10 mouse cellular contexts compared by ENCODE assay signal in genomic region chr1:181334329-181335018, GRCm38 (mm10). TPM values are rescaled to one million over a fixed set of nuclear protein-coding genes. Genes with fewer than 3 reads are reported as not detected.
DNase-seq lines count a peak whose midpoint lies in the region; ATAC-seq and TF ChIP-seq lines count a peak whose summit lies in the region.
"Had no signal": no experiment of that assay in that cellular context is flagged by ENCODE, and none has a peak within 500 bp of the region (broad histone marks: within the 10 kb centered on the region; RNA-seq: fewer than 3 reads in every experiment).

No protein-coding gene starts in this region.

- no peaks in the 10 kb centered on the region for H3K9me3 ChIP-seq in MEL (replicated peaks; ENCODE audit: insufficient read depth, low read length)
- no peaks in the 10 kb centered on the region for H3K9me3 ChIP-seq in stomach, embryonic 14.5 days (ENCODE audit: control insufficient read depth, low read depth, low read length)

- TF ChIP-seq POLR2A in MEL (IDR thresholded peaks at IDR 0.05; ENCODE audit: control insufficient read depth in 1 of 2, insufficient read depth in 1 of 2, low read depth in 1 of 2, low read length in 2 of 2, poor library complexity in 1 of 2), result no peak

- peak; percentile 15 for DNase-seq in ES-CJ7 (ENCODE audit: low read depth, low spot score)
- DNase-seq in MEL (ENCODE audit: low read depth, low spot score), result peak; percentile 86
- DNase-seq in liver, result peak; percentile 90
- DNase-seq in embryo, embryonic 11 days, result no peak
- no peak for DNase-seq in layer of hippocampus, adult 9-10 months (ENCODE audit: low spot score)
- DNase-seq in right cerebral cortex, postnatal 36 days (ENCODE audit: low spot score in 2 of 2), result no peak
- DNase-seq: cerebellum, adult 18-20 months; kidney, adult 11 months had no signal

- peak; percentile 74; the same call in 1 of the 2 replicates for ATAC-seq in stomach, embryonic 14.5 days (ENCODE audit: insufficient number of reproducible peaks, insufficient read depth, low FRiP score, low read depth)

- no peak overlapping the region for H3K9ac ChIP-seq in MEL (ENCODE audit: control insufficient read depth, low read depth, low read length, poor library complexity, severe bottlenecking)
- H3K9ac ChIP-seq in stomach, embryonic 14.5 days (replicated peaks; ENCODE audit: low read depth, low read length), result no peak overlapping the region

- no peak for TF ChIP-seq RAD21 in MEL (IDR thresholded peaks at IDR 0.05; ENCODE audit: low read depth, low read length)

- H3K79me2 ChIP-seq in MEL (ENCODE audit: control insufficient read depth, insufficient read depth, low read length, poor library complexity), result no peaks in the 10 kb centered on the region

- 77% methylated on average over 6 of the region's 6 CpGs for WGBS in stomach, embryonic 14.5 days

- H3K4me2 ChIP-seq in stomach, embryonic 14.5 days (replicated peaks; ENCODE audit: low read depth, low read length), result no peak overlapping the region

- H3K27me3 ChIP-seq in MEL (ENCODE audit: control insufficient read depth in 1 of 2, insufficient read depth in 2 of 2, low read length in 2 of 2), result peaks cover 0 to 1% of the 10 kb centered on the region in 2 experiments; a peak in 1 of 4 replicates
- H3K27me3 ChIP-seq in stomach, embryonic 14.5 days (ENCODE audit: control insufficient read depth, insufficient read depth, low read length), result no peaks in the 10 kb centered on the region

- H3K36me3 ChIP-seq in MEL (ENCODE audit: control insufficient read depth in 1 of 2, insufficient read depth in 2 of 2, low read length in 2 of 2), result peaks cover 0 to 22% of the 10 kb centered on the region in 2 experiments; a peak in 2 of 4 replicates
- H3K36me3 ChIP-seq in stomach, embryonic 14.5 days (ENCODE audit: control insufficient read depth, insufficient read depth, low read length), result no peaks in the 10 kb centered on the region

- peak in 1 of 3 experiments; percentile 16; a peak in 2 of 6 replicates for TF ChIP-seq CTCF in MEL (IDR thresholded peaks at IDR 0.05 in 2 of 3, conservative IDR thresholded peaks at IDR 0.05 in 1 of 3; ENCODE audit: control insufficient read depth in 1 of 3, insufficient read depth in 1 of 3, low read depth in 2 of 3, low read length in 3 of 3, poor library complexity in 1 of 3, severe bottlenecking in 1 of 3)

- H3K4me1 ChIP-seq in MEL (ENCODE audit: control insufficient read depth in 1 of 2, insufficient read depth in 2 of 2, low read length in 2 of 2), result peaks cover 5 to 28% of the 10 kb centered on the region in 2 experiments; a peak in 3 of 4 replicates
- no peaks in the 10 kb centered on the region for H3K4me1 ChIP-seq in stomach, embryonic 14.5 days (ENCODE audit: control insufficient read depth, insufficient read depth, low read length)

- peak; percentile 89 to 96 for TF ChIP-seq EP300 in MEL (IDR thresholded peaks at IDR 0.05; ENCODE audit: low read depth in 1 of 2, low read length in 2 of 2)

- peak overlapping the region; percentile 66 for H3K27ac ChIP-seq in MEL (ENCODE audit: control insufficient read depth, low read depth, low read length)
- no peak overlapping the region for H3K27ac ChIP-seq in stomach, embryonic 14.5 days (ENCODE audit: low read length)

- no peak overlapping the region for H3K4me3 ChIP-seq in MEL (ENCODE audit: control insufficient read depth in 1 of 2, insufficient read depth in 1 of 2, low read depth in 2 of 2, low read length in 2 of 2)
- H3K4me3 ChIP-seq in stomach, embryonic 14.5 days (ENCODE audit: low read depth, low read length), result no peak overlapping the region

TF ChIP-seq in MEL, 35 proteins besides CTCF, POLR2A, EP300 and RAD21:
- TF ChIP-seq NELFE (IDR thresholded peaks at IDR 0.05; ENCODE audit: low read depth, low read length) (no peak), ELF1 (IDR thresholded peaks at IDR 0.05; ENCODE audit: low read depth, low read length) (no peak), TBP (IDR thresholded peaks at IDR 0.05; ENCODE audit: low read depth, low read length) (no peak), SIN3A (IDR thresholded peaks at IDR 0.05; ENCODE audit: low read length) (peak; percentile 59; the same call in 1 of the 2 replicates), ZMIZ1 (IDR thresholded peaks at IDR 0.05; ENCODE audit: low read depth, low read length) (no peak), TCF12 (IDR thresholded peaks at IDR 0.05; ENCODE audit: low read depth, low read length) (peak; percentile 99), POLR2AphosphoS2 (IDR thresholded peaks at IDR 0.05; ENCODE audit: low read length) (no peak), HCFC1 (IDR thresholded peaks at IDR 0.05; ENCODE audit: low read depth, low read length) (no peak), NRF1 (IDR thresholded peaks at IDR 0.05; ENCODE audit: insufficient read depth, low read depth, low read length, poor library complexity, severe bottlenecking) (no peak), USF2 (IDR thresholded peaks at IDR 0.05; ENCODE audit: borderline replicate concordance in 1 of 2, insufficient read depth in 1 of 2, low read depth in 1 of 2, low read length in 2 of 2) (no peak), MYC (IDR thresholded peaks at IDR 0.05; ENCODE audit: low read depth, low read length) (no peak), SMC3 (IDR thresholded peaks at IDR 0.05; ENCODE audit: low read depth, low read length) (peak; percentile 33), POLR2AphosphoS5 (IDR thresholded peaks at IDR 0.05; ENCODE audit: borderline replicate concordance, low read depth, low read length) (no peak), ZNF384 (IDR thresholded peaks at IDR 0.05; ENCODE audit: low read depth, low read length) (0 out of 2 replicates have a peak, but pooled peaks have one; percentile 28), UBTF (IDR thresholded peaks at IDR 0.05; ENCODE audit: borderline replicate concordance, insufficient read depth, low read depth, low read length) (no peak), ETS1 (IDR thresholded peaks at IDR 0.05; ENCODE audit: low read depth, low read length) (peak; percentile 97), JUND (IDR thresholded peaks at IDR 0.05; ENCODE audit: low read depth, low read length) (no peak), USF1 (IDR thresholded peaks at IDR 0.05; ENCODE audit: low read depth, low read length) (peak; percentile 54; the same call in 1 of the 2 replicates), CHD2 (IDR thresholded peaks at IDR 0.05; ENCODE audit: low read length) (no peak), ZC3H11A (IDR thresholded peaks at IDR 0.05; ENCODE audit: low read depth, low read length) (no peak), KAT2A (conservative IDR thresholded peaks at IDR 0.05; ENCODE audit: low read depth, low read length) (no peak), GATA1 (IDR thresholded peaks at IDR 0.05; ENCODE audit: low read depth, low read length) (peak; percentile 87), MAZ (IDR thresholded peaks at IDR 0.05; ENCODE audit: low read depth, low read length) (peak; percentile 81), E2F4 (IDR thresholded peaks at IDR 0.05; ENCODE audit: borderline replicate concordance, low read depth, low read length) (no peak), ZKSCAN1 (IDR thresholded peaks at IDR 0.05; ENCODE audit: low read depth, low read length) (no peak), MYB (IDR thresholded peaks at IDR 0.05; ENCODE audit: low read depth, low read length) (peak; percentile 29; the same call in 1 of the 2 replicates), CHD1 (IDR thresholded peaks at IDR 0.05; ENCODE audit: low read depth, low read length) (no peak), MAX (IDR thresholded peaks at IDR 0.05; ENCODE audit: low read length) (0 out of 2 replicates have a peak, but pooled peaks have one; percentile 13), GABPA (IDR thresholded peaks at IDR 0.05; ENCODE audit: low read depth, low read length) (0 out of 2 replicates have a peak, but pooled peaks have one; percentile 42), RCOR1 (IDR thresholded peaks at IDR 0.05; ENCODE audit: low read depth, low read length) (peak; percentile 81; the same call in 1 of the 2 replicates), MXI1 (IDR thresholded peaks at IDR 0.05; ENCODE audit: low read depth, low read length) (peak; percentile 33; the same call in 1 of the 2 replicates), MAFK (IDR thresholded peaks at IDR 0.05; ENCODE audit: borderline replicate concordance, low read depth, low read length) (peak; percentile 73; the same call in 1 of the 2 replicates), BHLHE40 (IDR thresholded peaks at IDR 0.05; ENCODE audit: borderline replicate concordance, low read depth, low read length) (peak; percentile 67; the same call in 1 of the 2 replicates), TAL1 (IDR thresholded peaks at IDR 0.05; ENCODE audit: low read length) (peak; percentile 97), MEF2A (IDR thresholded peaks at IDR 0.05; ENCODE audit: extremely low read depth, insufficient replicate concordance, low read depth, low read length, poor library complexity, severe bottlenecking) (no peak)

RNA-seq across cellular contexts. Expression of gene Cnih3, which starts 18.0 kb away (rescaled TPM):
- not detected in 2 replicates for total RNA-seq in MEL (2012; rRNA removed)
- not detected for polyA plus RNA-seq in MEL (2012; ENCODE audit: insufficient read depth in 1 of 2, insufficient read length in 2 of 2, low read depth in 1 of 2, low replicate concordance in 2 of 2, missing spikeins in 1 of 2)
- polyA plus RNA-seq in stomach, embryonic 14.5 days (2014; fragmentation: Nextera tagmentation; extraction: Ambion mirVana), result 0.39 and 0.97 TPM in 2 replicates
- total RNA-seq: neutrophil, adult 5-6 weeks had no signal

Comparison
In these comparisons a context has a peak if more than half of its experiments do, and no peak if none do; other contexts are left out.
1. DNase-seq: peak in ES-CJ7 (single experiment), MEL (single experiment) and liver (single experiment); none in embryo, embryonic 11 days (single experiment), layer of hippocampus, adult 9-10 months (single experiment) and right cerebral cortex, postnatal 36 days (0 of 2).